Mouse (Mus musculus) heart, postnatal 10 days (tissue): ENCODE measurements around the gene Prkn. TPM values are rescaled to one million over a fixed set of nuclear protein-coding genes. Genes with fewer than 3 reads are reported as not detected.

Source experiments
- DNase-seq, 2 experiments: peaks; one replicate each; pipeline ENCODE4 v3.0.0; 2021
- intact Hi-C: fragments of 180-260 bp; cut with DNase I; formaldehyde crosslinking; loops from one replicate; pipeline ENCODE4 v1.15.1; 2025
- total RNA-seq, 2 experiments: library from RNA; stranded (reverse); gene quantifications; 2 replicates each; pipeline ENCODE4 v1.2.3; 2021

Gene Prkn
- total RNA-seq, 2 experiments from 2014 or later: 9.1 to 11.0 TPM

DNA sequence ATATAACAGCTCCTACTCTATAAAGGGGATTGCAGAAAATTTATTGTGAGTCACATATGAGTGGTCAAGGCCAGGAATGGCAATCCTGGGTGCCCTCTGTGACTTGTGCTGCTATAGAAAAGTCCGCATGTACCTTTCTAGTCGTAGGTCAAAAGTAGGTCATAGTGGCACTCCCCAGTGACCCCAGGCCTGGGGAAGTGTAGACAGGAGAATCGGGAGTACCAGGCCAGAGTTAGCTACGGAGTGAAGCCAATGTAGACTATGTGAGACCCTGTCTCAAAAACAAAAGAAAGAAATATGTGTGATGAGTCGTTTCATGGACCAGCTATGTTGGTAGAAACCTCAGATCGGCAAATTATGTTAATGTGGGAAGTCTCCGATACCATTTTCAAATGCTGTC lies 1206.8 kb downstream of the Prkn start:
- intact Hi-C loops: no loop called here
- DNase-seq: no peak

DNA sequence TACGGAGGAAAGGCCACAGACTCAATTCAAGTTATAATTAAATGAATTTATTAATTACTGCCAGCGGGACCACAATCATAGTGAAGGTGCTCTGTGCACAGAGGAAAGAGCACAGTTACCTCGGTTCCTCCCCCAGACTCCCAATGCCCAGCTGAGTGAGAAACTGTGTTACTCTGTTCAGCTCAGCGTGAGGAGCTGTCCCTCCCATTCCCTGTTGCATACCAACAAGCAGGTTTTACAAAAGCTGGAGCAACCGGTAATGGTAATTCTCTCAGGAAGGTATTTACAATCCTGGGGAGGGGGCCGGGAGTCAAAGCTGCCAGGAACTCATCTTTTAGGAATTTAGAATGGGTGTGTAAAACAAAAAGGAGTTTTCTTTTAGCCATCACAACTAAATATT lies 1207.3 kb downstream of the Prkn start:
- intact Hi-C loops: no loop called here
- DNase-seq: no peak

DNA sequence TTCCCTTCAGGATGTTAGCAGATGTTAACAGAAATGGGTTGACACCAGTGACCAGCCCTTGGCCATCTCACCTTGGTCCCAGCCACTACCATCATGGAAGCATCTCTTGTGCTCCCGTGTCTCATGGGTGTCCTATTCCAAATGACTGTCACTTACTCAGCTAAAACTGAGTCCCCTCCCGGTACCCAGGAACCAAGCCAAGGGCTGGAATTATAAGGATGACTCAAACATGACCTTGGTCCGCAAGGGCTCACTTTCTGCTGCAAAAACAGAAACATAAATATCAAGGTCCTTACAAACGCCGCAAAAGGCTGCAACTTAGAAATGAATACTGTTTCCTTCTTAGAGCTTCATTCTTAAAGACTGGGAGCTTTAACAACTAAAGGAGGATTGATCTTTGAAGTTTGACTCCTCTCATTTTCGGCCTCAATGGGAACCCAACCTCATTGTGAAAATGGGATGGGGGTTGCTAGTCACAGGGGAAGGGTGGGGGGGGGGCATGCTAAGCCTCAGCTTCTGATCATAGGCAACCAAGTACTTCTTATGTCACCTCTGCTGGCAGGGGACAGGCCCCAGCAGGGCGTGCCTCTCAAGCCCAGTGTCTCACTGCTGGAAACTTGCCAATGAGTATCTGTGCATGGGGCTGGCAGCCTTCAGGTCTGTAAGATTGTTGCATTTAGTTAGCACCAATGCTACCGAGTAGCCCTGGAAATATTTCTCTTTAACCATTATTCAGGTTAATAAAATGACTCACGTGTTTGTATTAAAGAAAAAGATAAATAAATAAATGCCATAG lies 1208.7 kb downstream of the Prkn start:
- intact Hi-C loops: no loop called here

DNA sequence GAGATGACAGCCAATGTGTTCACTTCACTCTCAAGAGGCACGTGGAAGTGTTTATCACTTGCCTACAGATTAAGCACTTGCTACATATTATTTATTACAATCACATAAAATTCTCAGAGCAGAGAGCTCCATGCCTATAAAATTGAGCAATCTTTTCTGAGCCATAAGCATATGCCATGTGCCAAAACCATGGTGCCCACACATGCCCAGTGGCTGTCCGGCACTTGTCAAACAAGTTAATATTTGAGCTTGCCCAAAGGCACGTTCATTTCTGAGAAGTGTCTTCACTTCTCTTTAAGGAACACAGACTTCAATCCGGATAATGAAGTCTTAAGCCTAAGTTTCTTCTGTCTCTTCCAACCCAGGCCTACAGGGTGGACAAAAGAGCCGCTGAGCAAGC lies 1210.1 kb downstream of the Prkn start:
- intact Hi-C loops: no loop called here
- no peak for DNase-seq

More for the DNA sequence above, 1208.7 kb downstream of the Prkn start:
- DNase-seq: peak; percentile 31 to 35

DNA sequence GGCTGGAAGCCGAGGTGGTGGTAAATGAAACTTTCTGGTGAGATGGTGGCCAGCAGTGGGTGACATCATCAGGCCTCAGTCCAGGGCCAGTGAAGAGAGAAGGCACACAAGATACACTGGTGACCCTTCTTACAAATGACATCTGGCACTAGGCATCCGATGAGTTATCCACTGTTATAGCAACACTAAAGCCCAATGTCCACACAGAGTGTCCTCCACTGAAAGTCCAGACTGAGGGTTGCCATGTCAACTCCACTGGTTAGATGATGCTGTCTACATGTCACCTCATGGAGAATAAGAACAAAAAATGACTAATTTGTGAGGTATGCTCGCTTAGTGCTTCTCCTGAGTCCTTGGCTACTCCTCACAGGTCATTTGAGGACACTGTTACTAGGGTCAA lies 1210.8 kb downstream of the Prkn start:
- intact Hi-C loops: no loop called here
- DNase-seq: peak in 1 of 2 experiments; percentile 31

DNA sequence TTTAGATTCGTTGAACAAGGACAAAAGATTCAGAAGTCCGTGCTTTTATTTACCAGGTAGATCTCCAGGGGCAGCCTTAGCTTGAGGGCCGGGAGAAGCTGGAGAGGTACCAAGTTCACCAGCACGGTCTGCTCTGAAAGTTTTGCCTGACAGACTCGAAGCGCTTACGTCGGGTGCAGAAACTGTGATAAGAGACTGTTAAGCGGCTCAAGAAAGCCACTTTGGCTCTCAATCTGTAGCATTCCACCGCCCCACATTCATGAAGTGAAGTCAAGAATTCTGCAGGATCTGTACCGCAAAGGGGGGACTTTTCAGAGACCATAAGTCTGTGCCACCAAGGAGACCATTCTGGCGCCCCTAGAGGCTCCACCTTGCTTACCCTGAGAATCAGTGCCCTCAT lies 1212.5 kb downstream of the Prkn start:
- no peak for DNase-seq
- intact Hi-C loops: no loop called here

DNA sequence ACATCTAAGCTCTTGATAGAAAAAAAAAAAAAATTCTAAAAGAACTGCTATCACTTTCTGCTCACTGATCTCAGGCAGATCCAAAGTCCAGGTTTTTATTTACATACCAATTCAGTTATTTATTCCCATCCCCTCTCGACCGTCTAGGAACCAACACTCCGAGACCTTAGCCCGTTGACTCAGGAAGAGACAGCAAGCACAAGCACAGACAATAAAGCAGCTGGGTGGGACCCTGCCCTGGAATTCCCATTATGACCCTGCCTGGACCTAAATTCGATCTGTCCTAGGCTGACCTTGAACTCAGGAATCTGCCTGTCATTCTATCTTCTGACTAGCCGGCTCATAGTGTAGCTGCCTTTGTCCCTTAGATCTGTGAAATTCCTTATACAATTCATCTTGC lies 1218.9 kb downstream of the Prkn start:
- intact Hi-C loops: no loop called here
- DNase-seq: no peak

DNA sequence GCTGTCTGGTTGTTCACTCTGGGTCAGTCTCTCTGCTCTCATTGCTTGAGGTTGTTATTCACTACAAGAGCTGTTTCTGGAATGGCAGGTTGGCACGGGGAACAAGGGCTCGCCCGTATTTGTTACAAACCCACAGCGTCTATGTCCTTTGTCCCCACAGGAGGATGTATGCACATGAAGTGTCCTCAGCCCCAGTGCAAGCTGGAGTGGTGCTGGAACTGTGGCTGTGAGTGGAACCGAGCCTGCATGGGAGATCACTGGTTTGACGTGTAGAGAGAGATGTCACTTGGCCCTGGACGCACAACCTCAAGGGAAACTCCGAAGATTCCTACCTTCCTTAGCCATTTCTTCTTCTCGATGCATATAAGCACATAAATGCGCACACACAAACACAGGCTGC lies 1221.2 kb downstream of the Prkn start:
- intact Hi-C loops: no loop called here
- no peak for DNase-seq

DNA sequence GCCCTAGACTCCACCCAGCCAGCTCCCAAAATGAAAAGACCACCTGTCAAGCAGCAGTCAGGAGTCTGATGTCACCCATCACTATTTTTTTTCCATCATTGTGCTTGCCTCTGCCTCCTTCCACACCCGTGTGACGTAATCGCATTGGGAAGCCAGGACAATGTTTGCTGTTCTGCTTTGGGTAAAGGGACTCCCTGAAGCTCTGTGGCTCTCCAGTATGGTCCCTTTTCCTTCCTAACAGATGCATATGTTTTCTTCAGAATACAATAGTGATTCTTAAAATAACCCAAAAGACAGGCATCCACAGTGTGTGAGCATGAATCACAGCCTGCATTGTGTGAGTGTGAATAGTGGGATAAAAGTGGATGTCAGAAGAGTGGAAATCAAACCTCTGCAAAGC lies 1222.7 kb downstream of the Prkn start:
- intact Hi-C loops: no loop called here
- peak; percentile 32 to 33 for DNase-seq

DNA sequence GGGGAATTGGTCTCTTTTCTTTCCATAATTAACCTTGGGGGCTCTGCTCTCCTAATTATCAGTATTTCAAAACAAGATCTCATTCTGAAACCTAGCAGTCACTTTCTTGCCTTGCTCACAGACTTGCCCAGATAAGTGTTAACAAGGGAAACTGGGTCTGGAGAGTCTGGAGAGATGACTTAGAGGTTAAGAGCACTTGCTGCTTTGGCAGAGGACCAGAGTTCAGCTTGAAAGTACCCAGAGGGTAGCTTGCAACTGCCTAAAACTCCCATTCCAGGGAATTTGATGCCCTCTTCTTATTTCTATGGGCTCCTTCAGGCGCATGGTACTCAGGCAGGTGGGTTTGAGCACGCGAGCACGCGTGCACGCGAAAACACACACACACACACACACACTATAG lies 1223.3 kb downstream of the Prkn start:
- DNase-seq: no peak
- intact Hi-C loops: no loop called here

DNA sequence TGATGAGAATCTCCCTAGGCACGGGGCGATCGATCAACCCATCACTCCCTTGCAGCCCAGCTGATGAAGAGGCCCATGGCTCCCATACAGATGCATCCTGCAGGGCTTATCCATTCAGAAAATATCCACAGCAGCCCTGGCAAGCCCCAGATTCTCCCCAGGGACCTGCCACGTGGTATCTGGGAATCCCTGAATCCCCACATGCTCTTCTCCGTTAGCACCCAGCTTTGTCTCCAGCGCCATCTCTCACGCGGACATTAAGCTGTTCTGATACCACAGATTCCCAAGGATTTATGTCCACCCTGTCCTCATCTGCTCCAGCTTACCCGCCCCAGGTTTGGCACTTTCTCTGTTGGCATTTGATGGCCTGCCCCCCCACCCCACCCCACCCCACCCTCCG lies 1225.9 kb downstream of the Prkn start:
- DNase-seq: no peak
- intact Hi-C loops: no loop called here

DNA sequence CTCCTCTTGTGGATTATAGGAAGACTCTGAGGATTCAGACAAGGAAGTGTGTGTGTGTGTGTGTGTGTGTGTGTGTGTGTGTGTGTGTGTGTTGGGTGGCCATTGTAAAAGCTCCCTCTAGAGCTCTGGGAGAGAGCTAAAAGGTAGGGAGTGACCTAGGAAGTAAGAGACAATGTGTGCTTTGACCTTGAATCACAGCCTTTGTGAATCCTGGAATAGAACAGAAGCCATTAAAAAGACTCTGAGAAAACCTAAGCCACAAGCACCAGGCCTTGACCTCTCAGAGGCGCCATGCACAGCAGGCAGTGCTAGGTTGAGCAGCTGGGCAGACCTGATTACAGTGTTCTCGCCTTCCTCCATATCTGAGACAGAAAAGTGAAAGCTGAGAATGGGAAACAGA lies 1236.6 kb downstream of the Prkn start:
- intact Hi-C loops: no loop called here

DNA sequence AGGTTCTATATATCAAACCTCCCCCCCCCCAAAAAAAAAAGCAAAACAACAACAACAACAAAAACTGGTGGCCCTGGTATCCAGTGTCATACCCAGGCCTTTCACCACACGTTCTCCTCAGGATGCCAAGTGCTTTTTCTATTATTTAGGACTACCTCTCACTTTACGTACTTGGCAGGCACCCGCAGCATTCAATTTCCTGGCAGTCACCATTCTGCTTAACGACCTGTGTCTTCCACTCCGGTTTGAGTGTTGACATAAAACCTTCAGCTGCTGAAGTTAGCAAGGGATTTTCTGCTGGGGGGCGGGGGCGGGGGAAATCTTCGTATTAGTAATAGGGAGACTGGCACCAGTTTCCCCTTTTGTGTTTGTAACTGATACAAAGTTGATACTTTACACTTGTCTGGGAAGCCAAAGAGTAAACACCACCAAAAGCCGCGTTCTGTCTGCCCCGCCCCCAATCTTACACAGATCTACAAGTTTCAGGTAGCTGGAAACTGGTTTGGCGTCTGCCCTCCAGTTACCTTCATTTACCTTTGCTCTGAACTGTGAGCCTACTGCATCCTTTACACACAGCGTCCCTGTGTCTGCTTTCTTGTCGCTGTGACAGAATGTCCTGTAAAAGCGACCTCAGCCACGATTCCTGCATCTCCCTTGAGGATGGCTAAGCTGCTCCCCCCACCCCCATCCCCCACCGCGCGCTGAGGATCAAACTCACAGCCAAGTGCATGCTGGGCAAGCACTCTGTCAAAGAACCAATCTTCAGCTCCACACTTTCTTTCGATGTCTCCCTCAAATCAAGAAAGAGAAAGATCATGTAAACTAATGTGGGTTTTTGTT lies 1240.7 kb downstream of the Prkn start:
- DNase-seq: no peak
- intact Hi-C loops: no loop called here

More for the DNA sequence above, 1236.6 kb downstream of the Prkn start:
- no peak for DNase-seq

DNA sequence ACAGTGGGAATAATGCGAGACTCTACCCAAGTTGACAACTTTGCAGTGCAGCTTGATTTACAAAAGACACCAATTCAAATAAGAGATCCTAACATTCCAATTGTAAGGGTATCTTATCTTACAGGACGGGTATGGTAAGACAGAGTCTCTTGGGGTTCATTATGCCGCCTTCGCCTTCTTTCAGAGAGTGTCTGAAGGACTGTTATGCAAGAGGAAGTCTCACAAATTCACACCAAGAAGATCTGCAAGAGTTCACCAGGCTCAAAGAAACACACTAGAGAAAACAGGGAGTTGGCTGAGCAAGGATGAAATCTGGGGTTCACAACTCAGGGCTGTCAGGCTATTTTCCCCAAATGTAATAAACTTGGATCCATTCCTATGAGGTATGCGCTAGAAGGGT lies 1242.0 kb downstream of the Prkn start:
- intact Hi-C loops: no loop called here
- no peak for DNase-seq

DNA sequence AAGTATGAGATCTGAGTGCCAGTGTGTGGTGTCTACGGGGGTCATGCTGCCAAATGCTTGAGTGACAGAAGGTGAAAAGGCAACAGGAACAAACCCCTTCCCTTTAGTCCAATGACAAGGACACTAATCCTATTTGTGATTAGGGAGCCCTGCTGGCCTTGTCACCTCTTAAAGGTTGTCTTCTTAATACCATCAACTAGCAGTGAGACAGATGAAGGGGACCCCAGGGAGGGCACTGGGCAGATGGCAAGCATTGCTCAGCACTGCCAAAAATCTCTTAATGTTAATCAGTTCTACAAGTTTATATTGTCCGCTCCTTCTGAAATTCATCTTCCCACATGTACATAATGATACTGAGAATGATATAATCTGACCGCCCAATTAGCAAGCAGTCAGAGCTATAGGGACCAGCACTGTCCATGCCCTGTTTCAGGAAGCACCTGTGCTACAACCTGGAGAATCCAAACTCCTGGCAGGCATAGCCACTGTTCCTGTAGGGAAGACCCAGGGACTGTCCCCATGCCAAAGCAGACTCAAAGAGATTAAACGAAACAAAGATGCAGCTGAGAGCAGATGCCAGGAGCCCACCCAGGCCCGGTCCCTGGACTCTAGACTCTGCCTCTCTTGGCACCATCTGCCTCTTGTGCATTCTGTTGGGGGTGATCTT lies 1250.2 kb downstream of the Prkn start:
- DNase-seq: no peak
- intact Hi-C loops: no loop called here

DNA sequence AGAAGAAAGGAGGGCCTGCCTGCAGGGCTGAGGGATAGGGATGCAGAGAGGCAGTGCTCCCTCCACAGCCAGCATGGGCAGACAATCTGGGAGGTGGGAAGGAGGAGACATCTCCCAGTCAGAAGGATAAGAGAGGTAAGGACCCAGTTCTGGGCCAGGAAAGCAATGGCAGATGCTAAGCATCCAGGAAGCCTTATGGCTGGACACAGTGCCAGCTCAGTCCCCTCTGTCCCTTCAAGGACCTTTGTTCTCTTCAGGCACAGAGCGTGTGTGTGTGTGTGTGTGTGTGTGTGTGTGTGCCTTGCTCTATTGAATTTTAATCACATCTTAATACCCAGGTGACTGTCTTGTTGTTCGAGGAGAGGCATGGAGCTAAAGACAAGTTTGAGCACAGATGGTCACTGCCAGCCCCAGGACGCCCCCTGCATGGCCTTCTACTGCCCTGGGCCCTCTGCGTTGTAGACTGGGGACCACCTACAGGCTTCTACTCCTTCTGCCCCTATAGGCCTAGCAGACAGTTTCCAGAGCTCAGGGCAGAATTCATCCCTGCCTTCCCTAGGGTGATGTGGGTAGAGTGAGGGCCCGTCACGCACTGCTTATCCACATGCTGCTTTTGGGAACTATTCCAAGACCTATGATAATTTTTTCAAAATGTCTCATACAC lies 1252.8 kb downstream of the Prkn start:
- intact Hi-C loops: no loop called here
- no peak for DNase-seq

DNA sequence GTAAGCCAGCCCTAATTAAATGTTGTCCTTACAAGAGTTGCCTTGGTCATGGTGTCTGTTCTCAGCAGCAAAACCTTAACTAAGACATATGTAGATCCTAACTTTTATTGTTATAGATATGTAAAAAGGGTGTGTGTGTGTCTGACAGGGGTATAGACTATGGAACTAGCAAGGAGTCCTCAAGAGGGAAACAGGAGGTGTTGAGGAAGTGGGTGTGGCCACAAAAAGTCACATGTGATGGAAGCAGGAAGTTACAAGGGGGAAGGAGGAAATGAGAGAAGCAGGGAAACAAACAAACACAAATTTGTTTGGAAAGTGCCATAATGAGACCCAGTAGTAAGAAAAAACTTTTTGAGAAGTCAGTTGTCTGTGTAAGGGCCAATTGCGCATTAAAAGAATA lies 1253.8 kb downstream of the Prkn start:
- intact Hi-C loops: no loop called here
- DNase-seq: no peak

DNA sequence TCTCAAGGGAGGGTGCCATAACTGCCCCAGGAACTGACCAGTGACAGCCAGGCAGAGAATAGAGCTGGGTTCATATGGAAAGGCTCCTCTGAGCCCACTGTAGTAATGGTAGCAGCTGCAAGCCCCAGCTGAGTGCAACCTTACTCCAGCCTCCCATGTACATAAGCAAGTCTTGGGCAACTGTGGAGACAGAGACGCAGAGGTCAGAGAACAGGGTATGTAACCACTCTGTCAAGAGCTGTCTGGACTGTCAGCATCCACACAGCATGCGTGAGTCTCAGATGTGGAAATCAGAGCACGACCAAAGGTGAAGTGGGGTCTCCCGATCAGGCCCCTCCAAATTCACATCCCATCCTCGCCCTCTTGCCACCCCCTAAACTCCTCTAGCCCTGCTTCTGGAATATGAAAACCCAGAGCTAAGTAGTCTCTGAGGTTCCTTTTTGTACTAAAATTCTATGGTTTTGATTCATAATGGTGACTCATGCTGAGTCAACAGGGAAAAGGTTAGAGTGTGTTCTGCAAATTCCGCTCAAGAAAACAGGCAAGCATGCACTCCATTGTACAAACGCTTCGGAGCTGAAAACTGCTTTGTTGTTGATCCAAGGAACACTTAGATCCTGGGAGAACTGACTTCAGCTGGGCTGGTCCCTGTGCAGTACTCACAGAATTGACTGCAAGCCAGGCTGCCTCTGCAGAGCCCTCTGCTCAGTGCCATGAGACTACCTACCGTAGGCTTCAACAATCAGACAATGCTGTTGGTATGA lies 1254.8 kb downstream of the Prkn start:
- no peak for DNase-seq
- intact Hi-C loops: no loop called here

DNA sequence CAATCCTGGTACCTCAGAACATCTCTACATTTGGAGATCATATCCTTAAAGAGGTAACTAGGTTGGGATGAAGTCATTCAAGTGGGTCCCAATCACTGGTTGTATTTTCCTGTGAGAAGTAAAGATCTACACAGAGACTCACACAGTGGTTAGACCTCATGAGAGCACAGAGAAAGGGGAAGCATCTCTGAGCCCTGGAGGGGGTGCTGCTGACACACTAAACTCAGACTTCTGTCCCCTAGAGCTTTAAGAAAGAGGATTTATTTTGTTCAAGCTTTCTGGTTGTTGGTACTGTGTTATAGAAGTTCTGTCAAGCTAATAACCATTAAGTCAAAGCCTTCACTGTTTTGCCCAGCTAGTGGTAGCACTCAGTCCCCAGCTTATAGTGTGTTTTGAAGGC lies 1259.2 kb downstream of the Prkn start:
- intact Hi-C loops: no loop called here
- DNase-seq: no peak

DNA sequence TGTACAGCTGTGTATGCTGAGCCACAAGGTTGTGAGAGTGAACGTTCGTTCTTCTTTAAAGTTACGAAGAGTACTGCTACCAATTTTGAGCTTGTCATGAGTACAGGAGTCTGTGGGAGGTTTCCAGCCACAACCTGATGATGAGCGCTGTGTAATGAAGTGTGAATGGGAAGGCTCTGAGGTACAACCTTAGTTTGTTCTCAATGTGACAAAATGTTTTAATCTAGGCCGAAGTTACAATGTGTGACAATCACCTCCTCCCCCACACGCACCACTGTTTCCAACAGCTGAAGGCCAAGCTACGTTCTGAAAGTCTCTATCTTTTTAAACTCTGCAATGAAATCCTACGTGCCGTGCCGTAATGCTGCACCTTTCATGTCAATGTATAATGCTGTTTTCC lies 1262.1 kb downstream of the Prkn start:
- no peak for DNase-seq
- intact Hi-C loops: no loop called here
